Mouse (Mus musculus) frontal cortex, postnatal 14 days (tissue): Measurements from ENCODE around the gene Dlx2.

Experiments
- DNase-seq, 2 experiments: peaks; one replicate each; pipeline ENCODE4 v3.0.0; 2022; ENCODE audit warnings: low spot score in 2 of 2

Dlx2 gene

GRCm38 (mm10) chr2:71540611-71541417 lies 5.7 kb downstream of the Dlx2 start:
- DNase-seq: no peak

GRCm38 (mm10) chr2:71534242-71535052 lies 12.1 kb downstream of the Dlx2 start:
- DNase-seq: no peak

DNA sequence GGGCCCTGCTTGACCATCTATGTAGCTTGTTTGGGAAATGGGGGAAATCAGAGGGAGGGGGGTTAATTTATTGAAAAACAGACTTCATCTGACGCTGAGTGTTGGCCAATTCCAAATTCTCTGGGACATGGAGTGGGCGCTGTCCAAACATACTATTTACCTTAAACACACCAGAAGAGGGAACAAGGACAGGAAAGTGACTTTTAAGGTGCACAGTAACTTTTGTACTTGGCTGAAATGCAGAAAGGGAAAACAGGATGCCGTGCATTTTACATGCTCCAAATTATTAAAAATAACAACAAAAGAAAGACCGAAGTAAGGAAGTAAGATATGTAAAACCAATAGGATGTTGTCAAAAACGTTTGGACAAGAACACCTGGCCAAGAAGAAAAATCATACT lies 13.5 kb downstream of the Dlx2 start:
- DNase-seq: no peak

- no peak for DNase-seq
Measured at GRCm38 (mm10) chr2:71531990-71532970, 14.3 kb downstream of the Dlx2 start.

- DNase-seq: no peak
Measured at GRCm38 (mm10) chr2:71531124-71531590, 15.4 kb downstream of the Dlx2 start.

DNA sequence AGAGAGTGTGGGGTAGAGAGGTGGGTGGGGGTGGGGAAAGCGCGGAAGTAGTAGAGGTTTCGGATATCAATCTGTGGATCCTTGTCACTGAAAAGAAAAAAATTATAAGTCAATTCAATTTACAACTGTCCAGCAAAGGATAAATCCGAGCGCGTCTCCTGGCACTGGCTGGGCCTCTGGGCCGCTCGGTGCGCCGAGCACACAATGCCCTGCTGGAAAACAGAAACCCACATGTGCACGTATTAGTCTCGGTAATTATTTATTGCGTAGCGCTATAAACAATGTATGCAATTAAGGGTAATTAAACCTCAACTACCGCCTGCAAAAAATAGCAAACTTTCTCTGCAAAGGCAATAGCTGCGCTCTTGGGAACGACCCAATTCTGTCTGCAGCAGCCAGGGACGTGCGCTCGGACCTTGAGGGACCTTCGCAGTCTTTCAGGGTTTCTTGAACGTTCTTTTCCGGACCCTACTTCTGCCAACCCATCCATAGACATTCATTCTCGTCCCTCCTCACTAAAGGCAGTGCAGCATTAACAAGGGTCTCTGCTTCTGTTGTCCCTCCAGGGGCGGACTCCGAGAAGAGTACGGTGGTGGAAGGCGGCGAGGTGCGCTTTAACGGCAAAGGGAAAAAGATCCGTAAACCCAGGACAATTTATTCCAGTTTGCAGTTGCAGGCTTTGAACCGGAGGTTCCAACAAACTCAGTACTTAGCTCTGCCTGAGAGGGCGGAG lies 16.0 kb downstream of the Dlx2 start:
- DNase-seq: no peak

- no peak for DNase-seq
Measured at GRCm38 (mm10) chr2:71529511-71530351, 16.8 kb downstream of the Dlx2 start.

- no peak for DNase-seq
Measured at GRCm38 (mm10) chr2:71528714-71529510, 17.6 kb downstream of the Dlx2 start.

DNA sequence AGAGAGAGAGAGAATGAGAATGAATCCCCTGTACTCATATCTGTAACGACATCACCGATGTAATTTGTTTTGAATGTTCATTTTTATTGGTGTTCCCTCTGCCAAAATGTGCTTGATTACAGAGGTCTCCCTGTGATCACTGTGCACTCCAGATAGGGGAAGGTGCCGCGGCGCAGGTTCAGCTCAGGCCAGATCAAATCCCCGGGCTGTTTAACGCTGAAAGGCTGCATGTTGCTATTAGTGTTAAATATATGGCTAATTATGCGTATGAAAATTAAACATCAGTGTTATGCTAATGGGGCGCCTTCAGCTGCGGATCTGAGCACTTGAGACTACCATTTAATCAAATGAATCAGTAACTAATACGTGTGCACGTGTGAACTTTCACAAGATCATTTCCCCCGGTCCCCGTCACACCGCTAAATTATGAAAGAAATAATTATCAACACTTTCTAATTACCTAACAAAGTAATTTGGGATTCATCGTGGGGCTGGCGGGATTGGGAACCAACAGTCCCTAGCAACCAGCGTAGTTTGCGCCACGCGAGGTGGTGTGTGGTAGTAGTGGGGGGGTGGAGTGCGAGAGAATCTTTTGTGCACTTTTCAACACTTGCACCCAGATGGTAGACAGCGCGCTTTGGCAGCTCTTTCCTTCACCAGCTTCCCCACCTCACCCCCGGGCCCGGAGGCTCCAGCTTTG lies 18.4 kb downstream of the Dlx2 start, which contains the start of gene Dlx1:
Dlx1 (plus strand) TSS at position 100 of the 700 bp plus-strand sequence.
- no peak for DNase-seq

DNA sequence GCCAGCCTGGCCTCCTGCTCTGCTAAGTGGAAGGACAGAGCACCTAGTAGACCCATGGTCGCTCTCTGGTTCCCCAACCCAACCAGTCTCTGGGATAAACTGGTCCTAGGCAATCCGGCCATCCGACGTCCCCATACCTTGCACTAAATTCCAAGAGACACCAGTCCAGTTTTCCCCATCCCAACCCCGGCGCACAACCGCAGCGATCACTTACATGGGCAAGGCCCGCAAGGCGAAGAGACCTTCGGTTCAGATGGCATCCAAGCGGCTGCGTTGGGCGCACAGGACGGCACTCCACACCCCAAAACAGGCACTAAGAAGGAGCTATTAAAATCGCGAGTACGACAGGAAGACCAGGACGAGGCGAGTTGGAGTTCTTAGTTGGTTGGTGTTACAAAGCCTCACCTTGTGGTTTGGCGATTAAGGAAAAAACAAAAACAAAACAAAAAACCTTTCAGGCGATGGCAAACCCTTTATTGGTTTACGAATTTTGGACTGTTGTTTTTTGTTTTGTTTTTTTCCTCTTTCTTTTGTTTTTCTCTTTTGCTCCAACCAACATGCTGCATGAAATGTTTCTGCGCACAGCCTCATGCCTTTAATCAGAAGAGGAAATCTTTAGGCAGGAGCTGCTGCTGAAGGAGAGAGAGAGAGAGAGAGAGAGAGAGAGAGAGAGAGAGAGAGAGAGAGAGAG lies 19.1 kb downstream of the Dlx2 start:
- no peak for DNase-seq

- no peak for DNase-seq
Measured at GRCm38 (mm10) chr2:71526595-71527322, 19.8 kb downstream of the Dlx2 start.

- DNase-seq: no peak
Measured at GRCm38 (mm10) chr2:71524763-71525162, 21.8 kb downstream of the Dlx2 start.

DNA sequence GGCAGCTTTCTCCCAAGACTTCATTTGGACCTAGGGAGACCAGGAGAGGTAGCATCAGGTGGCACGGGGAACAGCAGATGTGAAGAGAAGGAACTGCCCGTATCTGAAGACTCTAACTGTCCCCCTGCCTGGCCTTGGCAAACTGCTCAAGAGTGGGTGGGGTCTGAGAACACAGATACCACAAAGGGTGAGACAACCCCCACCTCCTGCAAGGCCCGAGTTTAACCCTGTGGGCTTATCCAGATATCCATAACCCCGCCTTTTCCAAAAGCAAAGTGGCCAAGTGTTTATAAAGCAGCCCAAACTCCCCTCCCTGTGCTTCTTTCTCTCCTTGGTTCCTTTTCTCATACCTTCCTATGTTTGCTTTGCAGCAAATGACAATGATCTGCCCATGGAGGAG lies 23.1 kb downstream of the Dlx2 start:
- DNase-seq: no peak

GRCm38 (mm10) chr2:71522871-71523270 lies 23.7 kb downstream of the Dlx2 start:
- no peak for DNase-seq

- no peak for DNase-seq
Measured at GRCm38 (mm10) chr2:71517466-71518099, 29.0 kb downstream of the Dlx2 start.

DNA sequence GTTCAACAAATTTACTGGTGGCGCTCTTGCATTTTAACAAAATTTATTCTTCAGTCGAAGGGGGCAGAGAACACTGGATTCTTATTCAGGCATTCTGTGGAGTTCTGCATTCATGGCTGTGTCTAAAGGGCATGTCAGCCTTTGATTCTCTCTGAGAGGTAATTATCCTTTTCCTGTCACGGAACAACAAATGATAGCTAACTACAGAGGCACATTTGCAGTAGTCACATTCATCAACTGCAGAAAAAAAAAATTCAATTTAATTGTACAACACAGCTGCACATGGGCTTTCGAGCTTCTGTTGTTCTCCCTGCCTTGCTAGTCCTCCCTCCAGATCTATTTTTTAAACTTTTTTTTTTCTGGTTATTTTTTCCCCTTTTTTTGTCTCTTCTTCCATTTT lies 29.6 kb downstream of the Dlx2 start:
- DNase-seq: no peak

GRCm38 (mm10) chr2:71512326-71512725 lies 34.2 kb downstream of the Dlx2 start:
- no peak for DNase-seq
